Mouse (Mus musculus) thymus, postnatal 25 days (tissue): ENCODE measurements at regions not wholly inside any gene's neighbourhood (a gene's known extent, or its start where the extent isn't known, plus 50 kb on each side); places are given as distances from the start of the nearest gene placed in this dataset.

Experiments used
- DNase-seq: peaks from one replicate; pipeline ENCODE4 v3.0.0; 2022

- DNase-seq: no peak
Observed at GRCm38 (mm10) chr5:64022633-64023323, 54.1 kb upstream of the Rell1 start.

GRCm38 (mm10) chr5:64023324-64023650 is 54.6 kb upstream of the Rell1 start:
- DNase-seq: no peak

GRCm38 (mm10) chr5:64024420-64024819 is 55.7 kb upstream of the Rell1 start:
- DNase-seq: peak; percentile 69

GRCm38 (mm10) chr5:64027733-64028132 is 59.0 kb upstream of the Rell1 start:
- DNase-seq: no peak

GRCm38 (mm10) chr5:64029622-64030145 is 61.0 kb upstream of the Rell1 start:
- DNase-seq: peak; percentile 19

GRCm38 (mm10) chr5:64030281-64030960 is 61.7 kb upstream of the Rell1 start:
- peak; percentile 46 for DNase-seq

GRCm38 (mm10) chr5:64038394-64038793 is 54.4 kb upstream of the Pgm2 start:
- DNase-seq: no peak

- peak; percentile 23 for DNase-seq
Observed at GRCm38 (mm10) chr5:64040676-64041075, 52.1 kb upstream of the Pgm2 start.
